ENCODE assay signal across 24 mouse cellular contexts in genomic region chr1:59439941-59440340, GRCm38 (mm10). TPM values are rescaled to one million over a fixed set of nuclear protein-coding genes. Genes with fewer than 3 reads are reported as not detected.
DNase-seq lines count a peak whose midpoint lies in the region; ATAC-seq and TF ChIP-seq lines count a peak whose summit lies in the region.
"Had no signal": no experiment of that assay in that cellular context is flagged by ENCODE, and none has a peak within 500 bp of the region (broad histone marks: within the 10 kb centered on the region; RNA-seq: fewer than 3 reads in every experiment).

No protein-coding gene starts in this region.

- TF ChIP-seq EP300 in liver, postnatal 0 days (IDR thresholded peaks at IDR 0.05; ENCODE audit: low read depth): no peak

- no peak for DNase-seq in gastrocnemius, adult 2 months
- DNase-seq in gastrocnemius, postnatal 14 days: no peak
- peak; percentile 38 for DNase-seq in kidney, adult 18-20 months
- DNase-seq in kidney, postnatal 4 days: no peak
- DNase-seq in liver, adult 2 months (ENCODE audit: extremely low read depth, low read depth, low spot score): peak; percentile 73
- no peak for DNase-seq in liver, postnatal 0 days
- DNase-seq in adrenal gland, adult 2 months: no peak
- DNase-seq: adrenal gland, adult 8-10 months; cerebellum, adult 8-10 months; embryo, embryonic 11 days; gastrocnemius, postnatal 25 days; heart, adult 18-20 months; heart, postnatal 10 days; heart, postnatal 36 days had no signal

- H3K4me1 ChIP-seq in liver, adult 2 months (ENCODE audit: control insufficient read depth, insufficient read depth, low read length): peaks cover 23% of the 10 kb centered on the region
- H3K4me1 ChIP-seq in liver, postnatal 0 days (ENCODE audit: insufficient read depth): peaks cover 6% of the 10 kb centered on the region; the same call in 1 of the 2 replicates
- H3K4me1 ChIP-seq in small intestine, adult 2 months (ENCODE audit: control insufficient read depth, insufficient read depth, insufficient read length, low read length): peaks cover 25% of the 10 kb centered on the region
- H3K4me1 ChIP-seq: heart, embryonic 12.5 days; heart, embryonic 15.5 days had no signal

- WGBS in liver, adult 2 months: 91% methylated on average over 1 of the region's 1 CpGs
- WGBS in liver, postnatal 0 days (ENCODE audit: insufficient replicate concordance): 74% methylated on average over 1 of the region's 1 CpGs
- WGBS in small intestine, adult 2 months: 81% methylated on average over 1 of the region's 1 CpGs

- H3K36me3 ChIP-seq in liver, adult 2 months (ENCODE audit: control insufficient read depth, insufficient read depth, low read length): no peaks in the 10 kb centered on the region
- no peaks in the 10 kb centered on the region for H3K36me3 ChIP-seq in liver, postnatal 0 days (replicated peaks; ENCODE audit: insufficient read depth, low read length)
- H3K36me3 ChIP-seq in small intestine, adult 2 months (ENCODE audit: control insufficient read depth, insufficient read depth, low read length): no peaks in the 10 kb centered on the region
- H3K36me3 ChIP-seq: forebrain, embryonic 10.5 days; G1E; heart, embryonic 12.5 days; heart, embryonic 15.5 days had no signal

- no peak for TF ChIP-seq CTCF in gastrocnemius, adult 2 months (IDR thresholded peaks at IDR 0.05)
- no peak for TF ChIP-seq CTCF in liver, adult 2 months (IDR thresholded peaks at IDR 0.05; ENCODE audit: low read depth, low read length)
- TF ChIP-seq CTCF in liver, postnatal 0 days (IDR thresholded peaks at IDR 0.05; ENCODE audit: low read depth): no peak
- no peak for TF ChIP-seq CTCF in small intestine, adult 2 months (IDR thresholded peaks at IDR 0.05; ENCODE audit: extremely low read depth, insufficient read length, insufficient replicate concordance, low read depth, low read length)

- no peaks in the 10 kb centered on the region for H3K27me3 ChIP-seq in liver, adult 2 months (ENCODE audit: control insufficient read depth, insufficient read depth, low read length)
- no peaks in the 10 kb centered on the region for H3K27me3 ChIP-seq in liver, postnatal 0 days (ENCODE audit: insufficient read depth, low read length)
- no peaks in the 10 kb centered on the region for H3K27me3 ChIP-seq in small intestine, adult 2 months (ENCODE audit: control insufficient read depth, insufficient read depth, low read length)
- H3K27me3 ChIP-seq: CH12.LX; forebrain, embryonic 13.5 days; heart, embryonic 12.5 days; Patski had no signal

- peak overlapping the region; percentile 20; the same call in 1 of the 2 replicates for H3K27ac ChIP-seq in gastrocnemius, adult 2 months
- H3K27ac ChIP-seq in liver, adult 2 months (replicated peaks; ENCODE audit: insufficient read depth, low read depth, low read length): peak overlapping the region; percentile 78
- no peak overlapping the region for H3K27ac ChIP-seq in liver, postnatal 0 days (ENCODE audit: low read depth)
- H3K27ac ChIP-seq in small intestine, adult 2 months (ENCODE audit: insufficient read depth, low read depth, low read length): peak overlapping the region; percentile 54; the same call in 1 of the 2 replicates
- H3K27ac ChIP-seq: forebrain, embryonic 13.5 days; heart, embryonic 15.5 days; hindbrain, embryonic 14.5 days had no signal

- intact Hi-C loops in gastrocnemius, adult 2 months (cut with DNase I): no loop called here
- intact Hi-C loops in gastrocnemius, postnatal 14 days (cut with DNase I; ENCODE audit: low total_unique reads): no loop called here

- H3K9me3 ChIP-seq in liver, postnatal 0 days (ENCODE audit: low read length): no peaks in the 10 kb centered on the region
- H3K9me3 ChIP-seq: forebrain, embryonic 13.5 days; heart, embryonic 15.5 days had no signal

- H3K79me2 ChIP-seq in liver, adult 2 months (ENCODE audit: control insufficient read depth, insufficient read depth, low read length): no peaks in the 10 kb centered on the region

- no peak overlapping the region for H3K4me2 ChIP-seq in liver, postnatal 0 days (ENCODE audit: low read depth, low read length)
- H3K4me2 ChIP-seq: forebrain, embryonic 13.5 days; heart, embryonic 12.5 days; heart, embryonic 15.5 days; hindbrain, embryonic 14.5 days had no signal

- no peak for TF ChIP-seq POLR2A in liver, adult 2 months (IDR thresholded peaks at IDR 0.05; ENCODE audit: extremely low read depth, insufficient read depth, low read length)
- TF ChIP-seq POLR2A in small intestine, adult 2 months (IDR thresholded peaks at IDR 0.05; ENCODE audit: low read depth, low read length): no peak

- H3K4me3 ChIP-seq in gastrocnemius, adult 2 months: no peak overlapping the region
- no peak overlapping the region for H3K4me3 ChIP-seq in liver, adult 2 months (ENCODE audit: insufficient read depth, low read depth, low read length)
- H3K4me3 ChIP-seq in liver, postnatal 0 days (ENCODE audit: low read depth, low read length): no peak overlapping the region
- no peak overlapping the region for H3K4me3 ChIP-seq in small intestine, adult 2 months (ENCODE audit: low read depth, low read length)
- H3K4me3 ChIP-seq: forebrain, embryonic 10.5 days; forebrain, embryonic 13.5 days; heart, embryonic 12.5 days; heart, embryonic 15.5 days had no signal

- no peak for ATAC-seq in liver, postnatal 0 days
- ATAC-seq: forebrain, embryonic 13.5 days; forebrain, embryonic 16.5 days; Patski had no signal

- H3K9ac ChIP-seq in liver, adult 2 months (ENCODE audit: low read depth, low read length): no peak overlapping the region
- H3K9ac ChIP-seq in liver, postnatal 0 days (replicated peaks): no peak overlapping the region
- H3K9ac ChIP-seq: forebrain, embryonic 13.5 days; heart, embryonic 12.5 days; heart, embryonic 15.5 days; hindbrain, embryonic 14.5 days had no signal

RNA-seq across cellular contexts. Expression of gene Fzd7, which starts 42.3 kb away (rescaled TPM):
- 10 to 100 TPM; 21.6 to 42.4 TPM for total RNA-seq in gastrocnemius, adult 2 months (2021)
- total RNA-seq in gastrocnemius, postnatal 14 days (2021): 10 to 100 TPM; 21.6 to 26.0 TPM
- 4.5 and 5.6 TPM in 2 replicates for total RNA-seq in liver, adult 2 months (2014; rRNA removed)
- 11.7 and 12.8 TPM in 2 replicates for polyA plus RNA-seq in liver, adult 2 months (2012; rRNA removed)
- polyA plus RNA-seq in liver, postnatal 0 days (2015; fragmentation: Nextera tagmentation; extraction: Ambion mirVana): 0.76 and 0.99 TPM in 2 replicates
- 10.5 and 15.1 TPM in 2 replicates for polyA plus RNA-seq in small intestine, adult 2 months (2012; rRNA removed)
- 10 to 100 TPM in 1 of 2 experiments, 1 to 10 TPM in 1; 9.9 to 16.7 TPM for total RNA-seq in adrenal gland, adult 2 months (2021)
- 20.1 and 22.0 TPM in 2 replicates for polyA plus RNA-seq in adrenal gland, adult 2 months (2012; rRNA removed)

Comparison
In these comparisons a context has a peak if more than half of its experiments do, and no peak if none do; other contexts are left out.
1. DNase-seq: peak in kidney, adult 18-20 months (single experiment) and liver, adult 2 months (single experiment); none in gastrocnemius, adult 2 months (single experiment), gastrocnemius, postnatal 14 days (single experiment), kidney, postnatal 4 days (0 of 2), liver, postnatal 0 days (single experiment) and adrenal gland, adult 2 months (single experiment).